Mouse (Mus musculus) heart, embryonic 15.5 days (tissue): ENCODE data around the gene Pilra. TPM values are rescaled to one million over a fixed set of nuclear protein-coding genes. Genes with fewer than 3 reads are reported as not detected.
"Not testable (repeated sequence)": the region's sequence is repeated elsewhere in the genome, so short reads cannot be mapped to it uniquely, and the experiment has no call there.

Experiments used
- ATAC-seq: fragments of 200-750 bp; cut with Nextera tagmentation; replicated peaks from 2 replicates; pipeline ENCODE4 v1.8.0; 2017; ENCODE audit warnings: low read depth, moderate TSS enrichment; ENCODE audit not compliant: insufficient number of reproducible peaks, insufficient read depth, low FRiP score
- H3K27ac ChIP-seq: fragments of 300-500 bp; sonication (generic); 2 replicates; pipeline ENCODE4 v1.5.1; 2015; ENCODE audit warnings: mild to moderate bottlenecking, inconsistent platforms
- H3K27me3 ChIP-seq: fragments of 300-500 bp; sonication (generic); 2 replicates; pipeline ENCODE4 v1.6.1; 2015; ENCODE audit warnings: inconsistent platforms
- H3K36me3 ChIP-seq: fragments of 300-500 bp; sonication (generic); 2 replicates; pipeline ENCODE4 v1.6.1; 2015; ENCODE audit warnings: mild to moderate bottlenecking, inconsistent platforms
- H3K4me1 ChIP-seq: fragments of 300-500 bp; sonication (generic); replicated peaks from 2 replicates; pipeline ENCODE4 v1.6.1; 2015; ENCODE audit warnings: inconsistent platforms
- H3K4me2 ChIP-seq: fragments of 300-500 bp; sonication (generic); 2 replicates; pipeline ENCODE4 v1.6.1; 2015; ENCODE audit warnings: inconsistent platforms, mild to moderate bottlenecking, moderate library complexity
- H3K4me3 ChIP-seq: fragments of 300-500 bp; sonication (generic); 2 replicates; pipeline ENCODE4 v1.5.1; 2015; ENCODE audit warnings: mild to moderate bottlenecking, inconsistent platforms
- H3K9ac ChIP-seq: fragments of 300-500 bp; sonication (generic); 2 replicates; pipeline ENCODE4 v1.6.1; 2015; ENCODE audit warnings: mild to moderate bottlenecking, inconsistent platforms
- H3K9me3 ChIP-seq: fragments of 300-500 bp; sonication (generic); replicated peaks from 2 replicates; pipeline ENCODE4 v1.6.1; 2016; ENCODE audit warnings: inconsistent platforms
- WGBS: fragments of 180-500 bp; shearing (Covaris S2); methylation state at CpG from one replicate; pipeline ENCODE4 v1.1.7; 2015; ENCODE audit warnings: mixed read lengths; 5-methylcytosine and 5-hydroxymethylcytosine counted together
- polyA plus RNA-seq: library from polyadenylated mRNA; unstranded; fragments of >200 nt; fragmentation: Nextera tagmentation; extraction: Ambion mirVana; gene quantifications from 2 replicates; pipeline ENCODE4 v1.2.1, GENCODE M21; 2015

Pilra gene
- 1.8 and 2.2 TPM in 2 replicates for polyA plus RNA-seq

DNA sequence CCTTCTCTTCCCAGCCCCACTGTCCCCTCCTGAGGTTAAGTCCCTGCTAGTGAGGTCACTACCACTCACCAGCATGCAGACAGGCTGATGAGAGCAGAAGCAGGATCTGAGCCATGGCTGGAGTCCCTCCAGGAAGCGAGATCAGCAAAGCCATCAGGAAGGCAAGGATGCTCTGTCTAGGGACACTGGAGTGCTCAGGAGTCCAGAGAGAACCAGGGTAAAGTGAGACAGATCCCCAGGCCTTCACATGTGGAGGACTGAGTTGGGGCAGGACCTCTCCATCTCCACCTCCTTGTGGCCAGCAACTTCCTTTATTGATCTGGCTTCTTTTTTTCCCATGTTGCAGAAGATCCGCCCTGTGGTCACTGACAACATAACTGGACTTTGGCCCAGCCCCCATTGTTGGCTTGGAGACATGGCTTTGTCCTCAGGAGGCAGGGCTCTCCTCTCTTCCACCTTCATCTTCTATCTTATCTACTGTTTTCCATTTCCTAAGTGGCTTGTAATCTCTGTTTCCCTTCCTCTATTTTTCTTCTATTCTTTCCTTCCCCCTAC lies at the start of gene Pilra:
Gene Pilra, minus strand, starts transcription at position 316 of the 555 bp plus-strand sequence.
- not testable (repeated sequence) for H3K4me3 ChIP-seq, H3K27ac ChIP-seq, H3K36me3 ChIP-seq, ATAC-seq, H3K4me2 ChIP-seq, H3K9ac ChIP-seq, H3K9me3 ChIP-seq, H3K4me1 ChIP-seq, H3K27me3 ChIP-seq
- 55% methylated on average over 2 of the region's 2 CpGs for WGBS

DNA sequence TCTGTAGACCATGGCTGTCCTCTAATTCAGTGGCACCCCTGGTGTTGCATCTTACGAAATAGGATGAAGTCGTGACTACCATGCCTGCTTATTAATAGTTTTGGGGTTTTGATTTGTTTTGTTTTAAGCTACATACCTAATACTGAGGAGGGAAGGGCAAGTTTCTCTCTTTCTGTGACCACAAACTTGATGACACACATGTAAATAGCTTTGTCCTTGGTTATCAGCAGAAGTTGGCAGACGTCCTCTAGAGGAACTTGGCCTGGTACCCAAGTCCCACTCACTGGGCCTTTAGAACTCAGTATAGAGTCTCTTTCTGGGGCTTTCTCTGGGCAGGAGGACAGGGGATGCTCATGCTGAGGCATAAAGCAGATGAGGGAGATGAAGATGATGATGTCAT lies 47.3 kb upstream of the Pilra start:
- no peak overlapping the region for H3K4me3 ChIP-seq
- 71% methylated on average over 3 of the region's 3 CpGs for WGBS
- H3K27me3 ChIP-seq = no peaks in the 10 kb centered on the region
- no peak overlapping the region for H3K27ac ChIP-seq
- no peak overlapping the region for H3K4me2 ChIP-seq
- H3K36me3 ChIP-seq = no peaks in the 10 kb centered on the region
- ATAC-seq = no peak
- no peak overlapping the region; the same call in 1 of the 2 replicates for H3K9ac ChIP-seq
- peaks cover 9% of the 10 kb centered on the region; the same call in 1 of the 2 replicates for H3K4me1 ChIP-seq
- H3K9me3 ChIP-seq = no peaks in the 10 kb centered on the region

DNA sequence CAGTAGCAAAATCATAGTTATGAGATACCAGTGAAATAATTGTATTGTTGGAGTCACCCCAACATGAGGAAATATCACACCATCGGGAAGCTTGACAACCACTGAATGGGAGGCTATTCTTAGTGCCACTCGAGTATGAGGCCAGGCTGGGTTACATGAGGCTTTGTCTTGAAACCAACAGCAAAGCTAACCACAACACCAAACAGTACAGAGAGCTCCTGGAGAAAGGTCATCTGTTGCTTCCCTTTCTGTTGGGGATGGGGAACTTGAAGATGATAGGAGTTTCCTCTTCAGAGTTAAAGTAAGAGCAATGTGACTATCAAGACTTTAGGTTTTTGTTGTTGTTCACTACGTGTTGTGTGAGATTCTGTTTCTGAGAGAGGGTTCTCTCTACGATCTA lies 46.8 kb upstream of the Pilra start:
- ATAC-seq = no peak
- no peak overlapping the region for H3K9ac ChIP-seq

DNA sequence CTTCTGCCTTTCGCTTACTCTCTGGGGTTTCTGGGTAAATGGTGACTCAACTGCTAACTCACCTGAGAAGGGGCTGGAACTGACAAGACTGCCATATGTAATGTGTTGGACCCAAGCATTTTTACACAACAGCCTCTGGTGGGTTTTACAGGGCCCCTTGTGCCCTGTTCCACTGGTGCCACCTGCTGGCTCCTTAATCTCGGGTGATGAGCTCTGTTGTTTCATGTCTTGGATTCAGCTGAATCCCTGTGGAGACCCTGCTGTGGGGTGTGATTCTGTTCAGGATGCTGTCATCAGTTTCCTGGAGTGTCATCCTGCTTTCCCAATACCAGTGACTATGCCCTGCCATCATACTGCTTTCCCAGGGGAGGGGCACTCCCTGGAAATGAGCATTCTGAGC lies 41.8 kb upstream of the Pilra start:
- WGBS = 43% methylated on average over 2 of the region's 2 CpGs
- Histone ChIP-seq H3K4me3 (no peak overlapping the region), H3K4me1 (peaks cover under 1% of the 10 kb centered on the region; the same call in 1 of the 2 replicates), H3K27me3 (no peaks in the 10 kb centered on the region), H3K9me3 (no peaks in the 10 kb centered on the region), H3K4me2 (no peak overlapping the region), H3K27ac (no peak overlapping the region), H3K9ac (no peak overlapping the region), H3K36me3 (no peaks in the 10 kb centered on the region)
- ATAC-seq = no peak

More for the DNA sequence above, 46.8 kb upstream of the Pilra start:
- no peaks in the 10 kb centered on the region for H3K27me3 ChIP-seq
- no peak overlapping the region for H3K4me3 ChIP-seq
- no peak overlapping the region for H3K27ac ChIP-seq
- H3K4me1 ChIP-seq = peaks cover 9% of the 10 kb centered on the region; the same call in 1 of the 2 replicates
- no peak overlapping the region for H3K4me2 ChIP-seq
- 48% methylated on average over 4 of the region's 4 CpGs for WGBS
- no peaks in the 10 kb centered on the region for H3K9me3 ChIP-seq
- H3K36me3 ChIP-seq = no peaks in the 10 kb centered on the region

DNA sequence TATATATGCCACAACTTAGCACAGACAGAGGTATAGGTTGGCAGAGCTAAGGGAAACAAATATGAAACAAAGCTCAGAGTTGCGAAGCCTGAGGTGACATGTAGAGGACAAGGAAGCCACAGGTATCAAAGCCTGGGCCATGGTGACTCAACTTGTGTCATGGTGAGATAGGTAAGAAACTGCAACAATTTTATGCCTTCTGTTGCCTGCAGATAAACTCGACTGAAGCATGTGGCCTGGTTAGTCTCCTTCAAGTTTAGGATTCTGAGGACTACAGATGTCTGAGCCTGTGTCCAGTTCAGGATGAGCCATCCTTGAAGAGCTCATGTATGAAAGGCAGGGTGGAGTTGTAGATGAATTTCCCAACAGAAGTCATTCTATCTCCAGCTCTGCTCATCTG lies 39.0 kb upstream of the Pilra start:
- Histone ChIP-seq H3K9ac (no peak overlapping the region), H3K36me3 (no peaks in the 10 kb centered on the region), H3K27ac (no peak overlapping the region), H3K4me3 (no peak overlapping the region), H3K9me3 (no peaks in the 10 kb centered on the region), H3K4me1 (no peaks in the 10 kb centered on the region), H3K4me2 (no peak overlapping the region), H3K27me3 (no peaks in the 10 kb centered on the region)
- ATAC-seq = no peak
- WGBS = 74% methylated on average over 2 of the region's 2 CpGs

DNA sequence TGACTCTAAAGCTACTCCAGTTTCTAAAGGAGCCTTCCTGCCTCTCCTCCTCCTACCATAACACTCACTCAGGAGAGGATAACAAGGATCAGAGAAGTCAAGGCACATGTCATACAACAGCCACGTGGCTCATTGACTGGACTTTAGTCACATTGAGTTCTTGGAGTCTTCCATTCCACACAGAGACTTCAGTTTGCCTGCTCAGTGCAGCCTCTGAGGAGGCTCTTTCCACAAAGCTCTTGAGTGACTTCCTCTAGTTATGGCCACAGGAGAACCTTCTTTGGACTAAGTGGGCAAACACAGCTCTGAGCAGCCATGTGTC lies 36.3 kb upstream of the Pilra start:
- not testable (repeated sequence) for H3K9me3 ChIP-seq, H3K36me3 ChIP-seq, H3K4me1 ChIP-seq, H3K4me3 ChIP-seq, H3K27me3 ChIP-seq, ATAC-seq, H3K4me2 ChIP-seq, H3K9ac ChIP-seq, H3K27ac ChIP-seq
- 27% methylated on average over 1 of the region's 1 CpGs for WGBS

DNA sequence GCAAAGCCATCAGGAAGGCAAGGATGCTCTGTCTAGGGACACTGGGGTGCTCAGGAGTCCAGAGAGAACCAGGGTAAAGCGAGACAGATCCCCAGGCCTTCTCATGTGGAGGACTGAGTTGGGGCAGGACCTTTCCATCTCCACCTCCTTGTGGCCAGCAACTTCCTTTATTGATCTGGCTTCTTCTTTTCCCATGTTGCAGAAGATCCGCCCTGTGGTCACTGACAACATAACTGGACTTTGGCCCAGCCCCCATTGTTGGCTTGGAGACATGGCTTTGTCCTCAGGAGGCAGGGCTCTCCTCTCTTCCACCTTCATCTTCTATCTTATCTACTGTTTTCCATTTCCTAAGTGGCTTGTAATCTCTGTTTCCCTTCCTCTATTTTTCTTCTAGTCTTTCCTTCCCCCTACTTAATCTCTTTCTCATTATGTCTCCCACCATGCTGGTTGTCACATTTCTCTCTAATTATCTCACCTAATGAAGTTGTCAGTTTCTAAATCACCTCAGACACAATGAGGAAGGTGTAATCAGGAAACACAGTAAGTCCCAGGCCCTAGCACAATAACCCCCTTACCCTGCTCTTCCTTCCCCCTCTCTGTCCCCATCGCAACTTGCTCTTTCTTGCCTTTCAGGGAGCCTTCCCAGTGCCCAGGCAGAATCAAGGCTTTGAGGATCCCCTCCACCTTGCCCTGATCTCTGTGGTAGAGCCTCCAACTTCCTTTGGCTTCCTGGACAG lies 35.7 kb upstream of the Pilra start, which contains the start of gene Pilrb2:
Gene Pilrb2, minus strand, starts transcription at position 172 of the 737 bp plus-strand sequence.
- 61% methylated on average over 3 of the region's 3 CpGs for WGBS
- ATAC-seq, H3K9me3 ChIP-seq: not testable (repeated sequence)

DNA sequence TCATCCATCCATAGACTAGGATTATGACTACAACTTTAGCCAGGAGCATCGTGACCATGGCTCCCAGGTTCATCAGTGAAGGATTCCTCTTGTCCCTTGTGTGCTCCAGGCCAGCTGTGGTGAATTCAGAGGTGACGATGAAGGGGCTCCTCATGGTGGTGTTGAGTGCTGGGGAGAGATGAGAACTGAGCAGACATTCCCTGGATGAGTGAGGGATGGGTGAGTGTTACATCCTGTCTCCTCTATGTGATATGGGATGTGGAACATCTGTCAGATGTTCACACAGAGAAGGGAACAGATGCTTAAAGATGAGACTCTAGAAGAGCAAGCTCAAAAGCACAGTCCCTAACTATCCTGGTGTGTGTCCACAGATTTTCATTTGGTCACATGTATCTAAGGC lies 32.5 kb upstream of the Pilra start:
- H3K27me3 ChIP-seq, H3K36me3 ChIP-seq, H3K4me1 ChIP-seq, H3K4me3 ChIP-seq, H3K4me2 ChIP-seq, ATAC-seq, H3K9ac ChIP-seq, H3K27ac ChIP-seq, H3K9me3 ChIP-seq: not testable (repeated sequence)
- 53% methylated on average over 2 of the region's 2 CpGs for WGBS

More for the DNA sequence above, 35.7 kb upstream of the Pilra start, which contains the start of gene Pilrb2:
- H3K9ac ChIP-seq, H3K4me1 ChIP-seq, H3K36me3 ChIP-seq, H3K4me3 ChIP-seq, H3K27me3 ChIP-seq, H3K27ac ChIP-seq, H3K4me2 ChIP-seq: not testable (repeated sequence)

DNA sequence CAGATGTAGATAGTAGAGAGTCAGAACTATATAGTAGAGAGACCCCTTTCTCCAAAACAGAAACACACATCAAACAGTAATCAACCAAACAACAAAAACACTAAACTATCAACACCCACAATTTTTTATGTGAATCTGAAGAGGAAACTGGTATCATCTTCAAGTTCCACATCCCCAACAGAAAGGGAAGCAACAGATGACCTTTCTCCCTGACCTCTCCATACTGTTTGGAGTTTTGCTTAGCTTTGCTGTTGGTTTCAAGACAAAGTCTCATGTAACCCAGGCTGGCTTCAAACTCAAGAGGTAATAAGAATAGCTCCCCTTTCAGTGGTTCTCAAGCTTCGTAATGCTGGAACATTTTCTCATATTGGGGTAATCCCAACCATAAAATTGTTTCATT lies 27.9 kb upstream of the Pilra start:
- not testable (repeated sequence) for H3K36me3 ChIP-seq, H3K9ac ChIP-seq, H3K9me3 ChIP-seq, H3K4me3 ChIP-seq, ATAC-seq, H3K27me3 ChIP-seq, H3K4me2 ChIP-seq, H3K27ac ChIP-seq, H3K4me1 ChIP-seq
- WGBS = 94% methylated on average over 1 of the region's 1 CpGs

DNA sequence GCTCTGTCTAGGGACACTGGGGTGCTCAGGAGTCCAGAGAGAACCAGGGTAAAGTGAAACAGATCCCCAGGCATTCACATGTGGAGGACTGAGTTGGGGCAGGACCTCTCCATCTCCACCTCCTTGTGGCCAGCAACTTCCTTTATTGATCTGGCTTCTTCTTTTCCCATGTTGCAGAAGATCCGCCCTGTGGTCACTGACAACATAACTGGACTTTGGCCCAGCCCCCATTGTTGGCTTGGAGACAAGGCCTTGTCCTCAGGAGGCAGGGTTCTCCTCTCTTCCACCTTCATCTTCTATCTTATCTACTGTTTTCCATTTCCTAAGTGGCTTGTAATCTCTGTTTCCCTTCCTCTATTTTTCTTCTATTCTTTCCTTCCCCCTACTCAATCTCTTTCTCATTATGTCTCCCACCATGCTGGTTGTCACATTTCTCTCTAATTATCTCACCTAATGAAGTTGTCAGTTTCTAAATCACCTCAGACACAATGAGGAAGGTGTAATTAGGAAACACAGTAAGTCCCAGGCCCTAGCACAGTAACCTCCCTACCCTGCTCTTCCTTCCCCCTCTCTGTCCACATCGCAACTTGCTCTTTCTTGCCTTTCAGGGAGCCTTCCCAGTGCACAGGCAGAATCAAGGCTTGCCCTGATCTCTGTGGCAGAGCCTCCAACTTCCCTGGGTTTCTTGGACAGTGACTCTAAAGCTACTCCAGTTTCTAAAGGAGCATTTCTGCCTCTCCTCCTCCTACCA lies 22.1 kb upstream of the Pilra start, which contains the start of gene Pilrb1:
Gene Pilrb1, minus strand, starts transcription at position 147 of the 751 bp plus-strand sequence.
- H3K27me3 ChIP-seq, H3K27ac ChIP-seq, ATAC-seq, H3K4me3 ChIP-seq, H3K9me3 ChIP-seq, H3K4me1 ChIP-seq, H3K9ac ChIP-seq, H3K36me3 ChIP-seq, H3K4me2 ChIP-seq: not testable (repeated sequence)
- whole genome bisulfite sequencing = 58% methylated on average over 2 of the region's 2 CpGs

DNA sequence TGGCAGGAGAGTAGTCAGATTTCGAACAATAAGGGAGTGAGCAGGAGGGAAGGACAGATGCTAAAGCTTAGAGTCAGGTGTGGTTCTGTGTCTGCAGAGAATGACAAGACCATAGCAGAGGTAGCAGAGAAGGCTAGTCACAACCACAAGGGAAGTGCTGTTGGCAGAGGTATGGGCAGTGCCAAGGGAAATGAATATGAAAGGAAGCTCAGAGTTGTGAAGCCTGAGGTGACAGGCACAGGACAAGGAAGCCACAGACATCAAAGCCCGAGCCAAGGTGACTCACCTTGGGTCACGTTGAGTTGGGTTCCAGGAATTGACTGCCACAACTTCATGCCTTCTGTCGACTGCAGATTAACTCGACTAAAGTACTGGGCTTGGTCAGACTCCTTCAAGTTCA lies 20.8 kb upstream of the Pilra start:
- not testable (repeated sequence) for H3K27ac ChIP-seq, H3K9ac ChIP-seq, H3K4me1 ChIP-seq, H3K4me3 ChIP-seq, H3K9me3 ChIP-seq, ATAC-seq, H3K36me3 ChIP-seq, H3K4me2 ChIP-seq, H3K27me3 ChIP-seq
- 63% methylated on average over 5 of the region's 5 CpGs for WGBS
